Mouse (Mus musculus) spleen, adult 12 weeks (tissue): ENCODE measurements around the gene Duoxa1.
A peak's percentile ranks its signal among the peaks of the same experiment; 100 is the strongest.
"Not testable (repeated sequence)": the region's sequence is repeated elsewhere in the genome, so short reads cannot be mapped to it uniquely, and the experiment has no call there.

ENCODE experiments used
- DNase-seq: peaks from one replicate; pipeline ENCODE4 v3.0.0; 2022; ENCODE audit warnings: low spot score

Gene Duoxa1

DNA sequence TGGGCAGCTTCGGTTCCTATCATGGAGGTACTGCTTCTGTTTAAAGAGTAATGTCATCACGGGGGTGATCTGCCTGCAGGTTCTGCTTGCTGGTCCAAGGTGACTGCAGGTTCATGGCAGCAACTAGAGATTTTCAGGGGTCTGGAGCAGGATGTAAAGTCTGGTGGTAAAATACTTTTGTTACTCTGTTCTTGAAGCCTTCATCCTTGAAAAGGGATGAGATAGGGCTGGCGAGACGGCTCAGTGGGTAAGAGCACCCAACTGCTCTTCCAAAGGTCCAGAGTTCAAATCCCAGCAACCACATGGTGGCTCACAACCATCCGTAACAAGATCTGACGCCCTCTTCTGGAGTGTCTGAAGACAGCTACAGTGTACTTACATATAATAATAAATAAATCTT is 16.8 kb upstream of the Duoxa1 start:
- not testable (repeated sequence) for DNase-seq

DNA sequence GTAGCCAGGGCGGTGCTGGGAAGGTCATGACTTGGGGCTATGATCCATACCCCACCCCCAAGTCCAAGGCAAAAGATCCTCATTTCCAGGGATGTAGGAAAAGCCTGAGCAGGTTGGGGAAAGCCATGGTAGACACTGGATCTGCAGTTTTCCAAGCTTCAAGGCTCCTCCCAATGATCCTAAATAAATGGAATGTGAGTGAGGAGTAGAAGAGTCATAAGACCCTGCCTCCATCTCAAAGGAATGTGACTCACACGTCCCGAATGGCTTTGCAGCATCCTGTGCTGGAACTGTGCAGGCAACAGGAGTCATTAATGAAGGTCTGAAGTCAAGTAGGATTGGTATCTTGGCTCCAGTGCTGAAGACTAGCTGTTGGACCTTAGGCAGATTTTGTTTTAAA is 14.5 kb upstream of the Duoxa1 start:
- no peak for DNase-seq

GRCm38 (mm10) chr2:122325361-122325760 is 11.8 kb upstream of the Duoxa1 start:
- no peak for DNase-seq

- DNase-seq: no peak
Observed at GRCm38 (mm10) chr2:122324586-122324985, 11.1 kb upstream of the Duoxa1 start.

GRCm38 (mm10) chr2:122323960-122324359 is 10.4 kb upstream of the Duoxa1 start:
- DNase-seq: no peak

DNA sequence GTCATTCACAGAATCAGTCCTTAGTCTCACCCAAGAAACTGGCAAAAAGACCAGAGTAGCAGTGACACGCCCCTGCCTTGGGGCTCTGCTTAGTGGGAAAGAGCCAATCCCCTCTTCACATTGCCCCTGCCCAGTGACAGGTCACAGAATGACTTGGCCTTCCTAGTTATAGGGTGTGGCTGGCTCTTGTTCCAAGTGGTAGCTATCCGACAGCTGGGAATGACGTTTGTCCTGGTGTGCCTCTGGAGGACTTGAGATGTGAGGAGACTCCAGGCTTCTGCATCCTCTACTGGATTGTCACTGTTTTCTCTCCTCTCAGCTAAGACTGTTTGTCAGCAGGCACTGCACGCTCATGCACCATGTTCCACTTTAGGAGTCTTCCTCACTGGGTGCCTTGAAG is 3.9 kb upstream of the Duoxa1 start:
- DNase-seq: no peak

- DNase-seq: no peak
Observed at GRCm38 (mm10) chr2:122315372-122315771, 1.8 kb upstream of the Duoxa1 start, which contains the start of gene Duox1. Duox1 (plus strand) TSS chr2:122315672.

DNA sequence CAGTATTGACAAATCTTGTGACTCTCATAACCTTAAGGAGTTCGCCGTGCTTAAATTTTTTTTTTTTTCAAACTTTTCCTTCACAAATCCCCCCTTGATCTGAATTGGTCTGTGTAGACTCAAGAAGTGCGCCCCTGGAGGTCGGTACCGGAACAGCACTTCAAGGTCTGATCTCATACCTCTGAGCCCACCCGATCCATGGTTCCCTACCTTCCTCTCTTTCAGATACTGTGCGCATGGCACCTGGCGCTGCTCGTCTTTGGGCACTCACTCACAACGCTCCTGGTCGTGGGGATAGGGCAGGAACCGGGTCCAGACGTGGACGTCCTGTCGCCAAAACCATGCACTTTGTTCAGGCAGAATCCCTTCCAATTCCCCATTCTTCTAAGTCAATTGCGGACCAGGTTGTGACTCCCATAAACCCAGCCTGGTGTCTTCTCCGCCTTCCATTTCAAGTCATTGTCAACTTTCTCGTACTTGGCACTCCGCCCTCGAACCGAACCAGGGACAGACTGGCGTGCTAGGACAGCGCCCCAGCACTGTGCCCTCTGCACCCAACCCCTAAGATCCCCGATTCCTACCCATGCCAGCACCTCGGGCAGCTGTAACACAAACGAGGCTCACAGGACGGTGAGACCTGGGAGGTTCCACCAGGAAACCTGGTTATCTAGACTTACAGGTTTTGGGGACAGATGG is 660 bp downstream of the Duoxa1 start:
- peak; percentile 33 for DNase-seq

GRCm38 (mm10) chr2:122311561-122311960 is 2.0 kb downstream of the Duoxa1 start:
- DNase-seq: no peak

- DNase-seq: no peak
Observed at GRCm38 (mm10) chr2:122309647-122310046, 3.9 kb downstream of the Duoxa1 start.

DNA sequence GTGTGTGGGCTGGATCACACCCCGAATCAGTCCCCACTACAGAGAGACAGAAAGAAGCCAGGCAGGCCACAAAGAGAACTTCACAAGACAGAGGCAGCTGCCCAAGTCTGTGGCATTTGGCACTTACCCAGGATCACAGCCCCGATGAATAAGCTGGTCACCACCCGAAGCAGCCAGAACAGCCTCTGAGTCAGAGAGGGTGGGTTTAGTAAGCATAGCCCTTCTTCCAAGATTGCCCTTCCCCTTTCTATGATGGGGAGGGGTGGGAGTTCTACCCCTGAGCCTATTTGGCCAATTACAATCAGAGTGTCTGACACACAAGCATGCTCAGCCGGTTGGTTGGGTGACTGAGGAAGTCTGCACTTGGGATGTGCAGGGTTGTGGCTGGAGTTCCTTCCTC is 7.3 kb downstream of the Duoxa1 start:
- DNase-seq: no peak

- no peak for DNase-seq
Observed at GRCm38 (mm10) chr2:122305097-122305892, 8.2 kb downstream of the Duoxa1 start.

DNA sequence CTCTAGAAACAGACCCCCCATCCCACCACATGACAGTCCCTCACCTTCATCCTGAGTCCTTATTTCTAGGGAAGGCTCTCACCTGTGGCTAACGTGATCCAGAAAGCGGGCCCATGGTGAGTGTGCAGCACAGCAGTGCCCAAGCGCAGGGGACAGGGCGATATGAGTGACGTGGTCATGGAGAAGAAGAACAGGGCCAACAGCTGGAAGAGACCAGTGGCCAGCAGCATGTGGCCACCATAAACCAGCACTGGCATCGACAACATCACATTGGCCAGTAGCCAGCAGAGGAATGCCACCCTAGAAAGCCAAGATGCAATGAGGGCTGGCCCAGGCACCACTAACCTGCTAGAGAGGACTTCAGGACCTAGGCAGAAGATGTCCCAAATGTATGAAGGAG is 9.0 kb downstream of the Duoxa1 start:
- DNase-seq: no peak

- peak; percentile 34 for DNase-seq
Observed at GRCm38 (mm10) chr2:122302574-122303241, 10.8 kb downstream of the Duoxa1 start.

- no peak for DNase-seq
Observed at GRCm38 (mm10) chr2:122301921-122302573, 11.5 kb downstream of the Duoxa1 start.

DNA sequence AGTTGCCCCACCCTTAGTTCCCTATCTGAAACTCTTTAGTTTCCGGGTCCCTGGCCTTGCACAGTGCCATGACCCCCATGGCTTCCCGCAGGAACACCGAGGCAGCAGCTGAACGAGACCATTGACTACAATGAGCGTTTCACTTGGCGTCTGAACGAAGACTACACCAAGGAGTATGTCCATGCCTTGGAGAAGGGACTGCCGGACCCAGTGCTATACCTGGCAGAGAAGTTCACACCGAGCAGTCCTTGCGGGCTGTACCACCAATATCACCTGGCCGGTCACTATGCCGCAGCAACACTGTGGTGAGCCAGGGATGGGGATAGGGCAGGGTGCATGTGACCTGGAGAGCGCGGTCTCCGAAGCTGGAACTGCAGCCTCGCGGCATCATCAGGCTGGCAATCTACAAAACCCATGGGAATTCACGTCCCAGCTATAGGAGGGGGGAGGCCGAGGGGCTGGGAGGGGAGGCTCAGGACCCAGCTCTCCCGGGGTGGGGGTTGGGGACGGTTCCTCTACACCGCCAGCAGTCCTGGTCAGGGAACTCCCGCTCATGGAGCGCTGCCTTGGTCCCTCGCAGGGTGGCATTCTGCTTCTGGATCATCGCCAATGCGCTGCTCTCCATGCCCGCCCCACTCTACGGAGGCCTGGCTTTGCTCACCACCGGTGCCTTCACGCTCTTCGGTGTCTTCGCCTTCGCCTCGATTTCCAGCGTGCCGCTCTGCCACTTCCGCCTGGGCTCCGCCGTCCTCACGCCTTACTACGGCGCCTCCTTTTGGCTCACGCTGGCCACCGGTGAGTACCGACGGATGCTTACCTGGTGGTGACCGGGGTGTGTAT is 12.2 kb downstream of the Duoxa1 start:
- DNase-seq: no peak

DNA sequence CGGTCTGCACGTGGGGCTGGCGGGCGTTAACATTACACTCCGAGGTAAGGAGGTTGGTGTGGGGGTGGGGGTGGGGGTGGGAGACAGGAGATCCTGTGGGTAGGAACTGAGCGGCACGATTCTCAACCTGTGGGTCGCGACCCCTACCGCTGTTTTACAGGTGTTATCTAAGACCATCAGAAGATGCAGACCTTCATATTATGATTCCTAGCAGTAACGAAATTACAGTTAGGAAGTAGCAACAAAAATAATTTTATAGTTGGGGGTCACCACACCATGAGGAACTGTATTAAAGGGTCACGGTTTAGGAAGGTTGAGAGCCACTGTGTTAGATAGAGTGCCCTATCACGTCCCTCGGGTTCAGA is 12.9 kb downstream of the Duoxa1 start:
- DNase-seq: no peak

GRCm38 (mm10) chr2:122299911-122300655 is 13.4 kb downstream of the Duoxa1 start:
- DNase-seq: no peak

DNA sequence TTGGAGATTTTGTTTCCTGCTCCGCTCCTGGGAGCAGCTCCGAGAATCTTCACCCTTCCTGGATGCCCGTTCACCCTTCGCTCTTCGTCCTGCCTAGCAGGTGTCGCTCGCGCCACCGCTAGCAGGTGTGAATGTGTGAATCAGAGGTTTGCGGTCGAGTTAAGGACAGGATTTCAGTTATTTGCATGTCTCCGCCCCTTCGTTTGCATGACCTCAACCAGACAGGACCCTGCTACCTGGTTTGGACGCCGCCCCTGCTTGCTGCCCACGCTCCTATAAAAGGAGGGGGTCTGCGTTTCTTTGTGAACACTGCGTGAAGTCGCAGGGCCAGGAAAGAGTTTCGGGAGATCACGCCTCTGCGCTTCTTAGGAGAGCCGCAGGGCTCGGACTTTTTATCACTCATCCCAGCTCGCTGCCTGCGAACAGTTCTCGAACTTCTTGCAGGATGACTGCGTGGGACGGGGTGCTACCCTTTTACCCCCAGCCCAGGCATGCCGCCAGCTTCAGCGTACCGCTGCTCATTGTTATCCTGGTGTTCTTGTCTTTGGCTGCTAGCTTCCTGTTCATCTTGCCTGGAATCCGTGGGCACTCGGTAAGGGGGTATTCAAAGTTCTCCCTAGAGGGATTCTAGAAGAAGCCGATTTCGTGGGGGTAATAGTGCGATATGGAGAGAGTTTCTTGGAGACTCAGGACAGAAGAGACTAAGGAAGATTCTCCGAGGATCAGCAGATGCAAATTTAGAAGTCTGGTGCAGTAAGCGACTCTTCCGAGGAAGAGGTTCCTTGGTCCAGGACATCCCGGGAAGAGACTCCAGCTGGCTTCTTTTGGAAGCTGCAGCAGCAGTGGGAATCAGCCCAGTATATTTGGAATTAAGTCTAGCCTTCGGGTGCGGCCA is 14.7 kb downstream of the Duoxa1 start, which contains the start of gene Duoxa2:
Gene Duoxa2, plus strand, starts transcription at position 305 of the 895 bp plus-strand sequence.
- DNase-seq: no peak

DNA sequence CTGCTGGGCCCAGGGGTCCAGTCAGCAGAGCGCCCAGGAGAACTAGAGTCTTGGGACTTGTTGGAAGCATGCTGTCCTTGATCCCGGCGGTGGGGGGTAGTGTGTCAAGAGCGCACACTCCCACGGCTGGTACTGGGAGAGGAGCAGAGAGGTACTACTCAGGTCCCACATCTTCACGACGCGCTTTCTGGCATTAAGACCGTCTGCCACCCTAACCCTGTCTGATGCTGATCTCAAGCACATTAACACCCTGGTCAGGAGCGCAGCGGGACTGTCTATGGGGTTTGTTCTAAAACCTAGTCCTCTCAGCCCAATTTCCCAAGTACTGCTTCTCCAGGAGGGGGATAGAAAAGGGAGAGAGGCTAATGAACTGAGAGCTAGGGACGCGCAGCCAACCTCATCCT is 15.4 kb downstream of the Duoxa1 start, which contains the start of gene Duox2:
Gene Duox2, minus strand, starts transcription at position 354 of the 404 bp plus-strand sequence.
- no peak for DNase-seq
